8 mouse cellular contexts compared by ENCODE assay signal in genomic region chr5:36748536-36749061, GRCm38 (mm10). TPM values are rescaled to one million over a fixed set of nuclear protein-coding genes. Genes with fewer than 3 reads are reported as not detected.
DNase-seq lines count a peak whose midpoint lies in the region; ATAC-seq lines count a peak whose summit lies in the region.

Gene Bloc1s4 (minus strand): TSS chr5:36748650.

- H3K4me1 ChIP-seq in brown adipose tissue, adult 24 weeks (ENCODE audit: control insufficient read depth, insufficient read depth, insufficient read length, low read length): no peaks in the 10 kb centered on the region
- peaks cover 0 to 17% of the 10 kb centered on the region in 2 experiments; a peak in 2 of 4 replicates for H3K4me1 ChIP-seq in heart, embryonic 14.5 days (ENCODE audit: control insufficient read depth in 2 of 2, insufficient read depth in 2 of 2, low read length in 2 of 2)
- peaks cover 31% of the 10 kb centered on the region for H3K4me1 ChIP-seq in liver, embryonic 13.5 days (replicated peaks)
- peaks cover 7% of the 10 kb centered on the region for H3K4me1 ChIP-seq in stomach, embryonic 16.5 days (ENCODE audit: control insufficient read depth, insufficient read depth, low read length)

- H3K4me3 ChIP-seq in brown adipose tissue, adult 24 weeks (ENCODE audit: insufficient read depth, low read depth, low read length): peak within 1 kb of the TSS; percentile 100
- H3K4me3 ChIP-seq in heart, embryonic 14.5 days (ENCODE audit: control insufficient read depth in 1 of 2, insufficient read depth in 1 of 2, low read depth in 1 of 2, low read length in 2 of 2): peak within 1 kb of the TSS; percentile 71 to 98
- peak within 1 kb of the TSS; percentile 97 for H3K4me3 ChIP-seq in liver, embryonic 13.5 days (replicated peaks)
- peak within 1 kb of the TSS; percentile 98 for H3K4me3 ChIP-seq in stomach, embryonic 16.5 days (replicated peaks; ENCODE audit: low read length)

- peak within 1 kb of the TSS; percentile 69 for H3K27ac ChIP-seq in brown adipose tissue, adult 24 weeks (replicated peaks; ENCODE audit: low read depth, low read length)
- H3K27ac ChIP-seq in heart, embryonic 14.5 days (replicated peaks in 1 of 2; ENCODE audit: control insufficient read depth in 1 of 2, insufficient read depth in 1 of 2, low read depth in 2 of 2, low read length in 2 of 2): peak within 1 kb of the TSS in 1 of 2 experiments; percentile 24; a peak in 1 of 4 replicates
- H3K27ac ChIP-seq in liver, embryonic 13.5 days: peak within 1 kb of the TSS; percentile 77
- H3K27ac ChIP-seq in stomach, embryonic 16.5 days (ENCODE audit: low read length): 0 out of 2 replicates have a peak within 1 kb of the TSS, but pooled peaks have one; percentile 6

- peak; percentile 94 for DNase-seq in CD4-positive, CD25-positive, alpha-beta regulatory T cell, adult 2 months (ENCODE audit: low read depth, low spot score)
- DNase-seq in fibroblast of lung, adult 2 months (ENCODE audit: low read depth): peak; percentile 64
- DNase-seq in kidney, postnatal 14 days: peak; percentile 95
- DNase-seq in liver, embryonic 13.5 days: peak; percentile 81
- DNase-seq in neural tube, embryonic 10.5 days (ENCODE audit: extremely low spot score, low spot score): peak; percentile 97

- H3K9ac ChIP-seq in heart, embryonic 14.5 days (ENCODE audit: low read length): peak within 1 kb of the TSS; percentile 94
- H3K9ac ChIP-seq in liver, embryonic 13.5 days: peak within 1 kb of the TSS; percentile 89
- peak within 1 kb of the TSS; percentile 90 for H3K9ac ChIP-seq in stomach, embryonic 16.5 days (ENCODE audit: low read length)

- WGBS in heart, embryonic 14.5 days: 6% methylated on average over 31 of the region's 31 CpGs
- WGBS in liver, embryonic 13.5 days (ENCODE audit: insufficient replicate concordance): 3% methylated on average over 31 of the region's 31 CpGs
- 4% methylated on average over 28 of the region's 31 CpGs for WGBS in stomach, embryonic 16.5 days

- ATAC-seq in heart, embryonic 14.5 days (ENCODE audit: insufficient number of reproducible peaks, insufficient read depth, low FRiP score, low read depth): peak; percentile 79
- ATAC-seq in liver, embryonic 13.5 days (ENCODE audit: low read depth): peak; percentile 89
- peak; percentile 94 for ATAC-seq in stomach, embryonic 16.5 days (ENCODE audit: insufficient read depth, low FRiP score)

- no peaks in the 10 kb centered on the region for H3K27me3 ChIP-seq in heart, embryonic 14.5 days (ENCODE audit: control insufficient read depth, insufficient read depth, low read length)
- H3K27me3 ChIP-seq in liver, embryonic 13.5 days: no peaks in the 10 kb centered on the region
- no peaks in the 10 kb centered on the region for H3K27me3 ChIP-seq in stomach, embryonic 16.5 days (ENCODE audit: control insufficient read depth, insufficient read depth, low read length)

- H3K36me3 ChIP-seq in heart, embryonic 14.5 days (ENCODE audit: control insufficient read depth, insufficient read depth, low read length): 0 out of 2 replicates have a peak, but pooled peaks cover 4% of the 10 kb centered on the region
- H3K36me3 ChIP-seq in liver, embryonic 13.5 days: peaks cover 4% of the 10 kb centered on the region; the same call in 1 of the 2 replicates
- H3K36me3 ChIP-seq in stomach, embryonic 16.5 days (ENCODE audit: control insufficient read depth, insufficient read depth, low read length): no peaks in the 10 kb centered on the region

- no peaks in the 10 kb centered on the region for H3K9me3 ChIP-seq in heart, embryonic 14.5 days (ENCODE audit: control insufficient read depth, low read length)
- H3K9me3 ChIP-seq in liver, embryonic 13.5 days (replicated peaks): no peaks in the 10 kb centered on the region
- H3K9me3 ChIP-seq in stomach, embryonic 16.5 days (replicated peaks; ENCODE audit: control insufficient read depth, low read length): no peaks in the 10 kb centered on the region

- H3K4me2 ChIP-seq in heart, embryonic 14.5 days (ENCODE audit: low read length): peak within 1 kb of the TSS; percentile 99
- peak within 1 kb of the TSS; percentile 94 for H3K4me2 ChIP-seq in liver, embryonic 13.5 days
- peak within 1 kb of the TSS; percentile 69 for H3K4me2 ChIP-seq in stomach, embryonic 16.5 days (ENCODE audit: low read depth, low read length)

RNA-seq across cellular contexts. Expression of gene Bloc1s4, which starts in this region (rescaled TPM):
- 12.0 and 17.0 TPM in 2 replicates for polyA plus RNA-seq in brown adipose tissue, adult 24 weeks (2012; ENCODE audit: insufficient read depth, insufficient read length, missing spikeins)
- 19.9 and 22.7 TPM in 2 replicates for polyA plus RNA-seq in heart, embryonic 14.5 days (2014; fragmentation: Nextera tagmentation; extraction: Ambion mirVana)
- polyA plus RNA-seq in liver, embryonic 13.5 days (2015; fragmentation: Nextera tagmentation; extraction: Ambion mirVana): 15.5 and 16.7 TPM in 2 replicates
- polyA plus RNA-seq in stomach, embryonic 16.5 days (2015; fragmentation: Nextera tagmentation; extraction: Ambion mirVana): 12.8 and 18.3 TPM in 2 replicates
